20 mouse cellular contexts compared by ENCODE assay signal in genomic region chr16:24053403-24053802, GRCm38 (mm10).
DNase-seq lines count a peak whose midpoint lies in the region; ATAC-seq and TF ChIP-seq lines count a peak whose summit lies in the region.
"Had no signal": no experiment of that assay in that cellular context is flagged by ENCODE, and none has a peak within 500 bp of the region (broad histone marks: within the 10 kb centered on the region; RNA-seq: fewer than 3 reads in every experiment).

No protein-coding gene starts in this region.

- H3K4me3 ChIP-seq in forebrain, postnatal 0 days (ENCODE audit: low read depth, low read length): no peak overlapping the region
- H3K4me3 ChIP-seq in forebrain, embryonic 12.5 days (replicated peaks): no peak overlapping the region
- H3K4me3 ChIP-seq: embryonic facial prominence, embryonic 10.5 days; hindbrain, embryonic 12.5 days; neural tube, embryonic 12.5 days had no signal

- no peaks in the 10 kb centered on the region for H3K36me3 ChIP-seq in forebrain, postnatal 0 days (ENCODE audit: insufficient read depth)
- no peaks in the 10 kb centered on the region for H3K36me3 ChIP-seq in forebrain, embryonic 12.5 days (replicated peaks)
- H3K36me3 ChIP-seq: embryonic facial prominence, embryonic 10.5 days; hindbrain, embryonic 12.5 days; neural tube, embryonic 12.5 days had no signal

- ATAC-seq in forebrain, postnatal 0 days: peak; percentile 77
- no peak for ATAC-seq in forebrain, embryonic 12.5 days (ENCODE audit: low FRiP score)
- ATAC-seq: forebrain, embryonic 16.5 days; inflammation-experienced regulatory T-cells, adult 6 months had no signal

- no peaks in the 10 kb centered on the region for H3K9me3 ChIP-seq in forebrain, postnatal 0 days (ENCODE audit: low read length)
- H3K9me3 ChIP-seq in forebrain, embryonic 12.5 days: no peaks in the 10 kb centered on the region
- H3K9me3 ChIP-seq: embryonic facial prominence, embryonic 10.5 days; hindbrain, embryonic 12.5 days; neural tube, embryonic 12.5 days had no signal

- DNase-seq in forebrain, postnatal 0 days: peak; percentile 61
- DNase-seq in urinary bladder, postnatal 14 days (ENCODE audit: low spot score): peak; percentile 35
- no peak for DNase-seq in urinary bladder, postnatal 25 days (ENCODE audit: low spot score)
- DNase-seq in layer of hippocampus, postnatal 14 days (ENCODE audit: low spot score in 2 of 2): peak; percentile 32 to 65
- no peak for DNase-seq in Muller cell, postnatal 12 days (ENCODE audit: inconsistent ontology term)
- DNase-seq in spleen, adult 12 weeks (ENCODE audit: low spot score): no peak
- DNase-seq in spleen, adult 18-20 months: no peak
- DNase-seq: cerebellum, adult 11 months; cerebellum, postnatal 25 days; gastrocnemius, postnatal 25 days; heart, postnatal 10 days; kidney, adult 9 months; lung, postnatal 4 days had no signal

- WGBS in forebrain, postnatal 0 days: 67% methylated on average over 10 of the region's 10 CpGs
- 85% methylated on average over 10 of the region's 10 CpGs for WGBS in forebrain, embryonic 12.5 days

- H3K4me2 ChIP-seq in forebrain, postnatal 0 days (ENCODE audit: low read depth): no peak overlapping the region
- H3K4me2 ChIP-seq in forebrain, embryonic 12.5 days: no peak overlapping the region
- H3K4me2 ChIP-seq: hindbrain, embryonic 12.5 days; midbrain, embryonic 11.5 days; neural tube, embryonic 12.5 days had no signal

- no peak overlapping the region for H3K27ac ChIP-seq in forebrain, postnatal 0 days (ENCODE audit: low read depth, low read length)
- no peak overlapping the region for H3K27ac ChIP-seq in forebrain, embryonic 12.5 days
- H3K27ac ChIP-seq: embryonic facial prominence, embryonic 10.5 days; hindbrain, embryonic 12.5 days; neural tube, embryonic 12.5 days had no signal

- no peak overlapping the region for H3K9ac ChIP-seq in forebrain, postnatal 0 days
- H3K9ac ChIP-seq in forebrain, embryonic 12.5 days: no peak overlapping the region
- H3K9ac ChIP-seq: hindbrain, embryonic 12.5 days; neural tube, embryonic 12.5 days had no signal

- no peak for TF ChIP-seq CTCF in forebrain, postnatal 0 days (IDR thresholded peaks at IDR 0.05; ENCODE audit: low read depth)

- H3K4me1 ChIP-seq in forebrain, postnatal 0 days (ENCODE audit: insufficient read depth): no peaks in the 10 kb centered on the region
- 0 out of 2 replicates have a peak, but pooled peaks cover 7% of the 10 kb centered on the region for H3K4me1 ChIP-seq in forebrain, embryonic 12.5 days
- H3K4me1 ChIP-seq: hindbrain, embryonic 12.5 days; neural tube, embryonic 12.5 days had no signal

- no peaks in the 10 kb centered on the region for H3K27me3 ChIP-seq in forebrain, postnatal 0 days (ENCODE audit: insufficient read depth, low read length)
- H3K27me3 ChIP-seq in forebrain, embryonic 12.5 days: no peaks in the 10 kb centered on the region
- H3K27me3 ChIP-seq: hindbrain, embryonic 12.5 days; neural tube, embryonic 12.5 days had no signal

Comparison
In these comparisons a context has a peak if more than half of its experiments do, and no peak if none do; other contexts are left out.
1. DNase-seq: peak in forebrain, postnatal 0 days (single experiment), urinary bladder, postnatal 14 days (single experiment) and layer of hippocampus, postnatal 14 days (2 of 2); none in urinary bladder, postnatal 25 days (single experiment), Muller cell, postnatal 12 days (single experiment), spleen, adult 12 weeks (single experiment) and spleen, adult 18-20 months (0 of 2).